Mouse (Mus musculus): ENCODE measurements at regions not wholly inside any gene's neighbourhood (a gene's known extent, or its start where the extent isn't known, plus 50 kb on each side); places are given as distances from the start of the nearest gene placed in this dataset.

GRCm38 (mm10) chr3:51169150-51169925 lies 54.9 kb upstream of the Noct start:
- WGBS = 66% methylated on average over 30 of the region's 30 CpGs
- Histone ChIP-seq H3K4me2 (replicated peaks; ENCODE audit: low read depth) (0 out of 2 replicates have a peak overlapping the region, but pooled peaks have one; percentile 3), H3K9ac (ENCODE audit: low read depth, low read length) (no peak overlapping the region)

GRCm38 (mm10) chr3:51170225-51170852 lies 53.9 kb upstream of the Noct start:
- H3K27me3 ChIP-seq (replicated peaks; ENCODE audit: control insufficient read depth, insufficient read depth, low read length) = no peaks in the 10 kb centered on the region
- H3K9ac ChIP-seq (ENCODE audit: low read depth, low read length) = no peak overlapping the region
- no peaks in the 10 kb centered on the region for H3K4me1 ChIP-seq (replicated peaks; ENCODE audit: control insufficient read depth, insufficient read depth, low read length)
- no peaks in the 10 kb centered on the region for H3K9me3 ChIP-seq (ENCODE audit: control insufficient read depth)
- H3K36me3 ChIP-seq (ENCODE audit: control insufficient read depth, insufficient read depth) = no peaks in the 10 kb centered on the region
- 31% methylated on average over 19 of the region's 19 CpGs for WGBS
- peak; percentile 93 for TF ChIP-seq CTCF (IDR thresholded peaks at IDR 0.05; ENCODE audit: low read depth)
- H3K4me3 ChIP-seq (ENCODE audit: low read depth, low read length) = no peak overlapping the region
- no peak overlapping the region for H3K4me2 ChIP-seq (replicated peaks; ENCODE audit: low read depth)
- no peak overlapping the region for H3K27ac ChIP-seq (ENCODE audit: low read depth, low read length)
- ATAC-seq = no peak

More at GRCm38 (mm10) chr3:51169150-51169925, 54.9 kb upstream of the Noct start:
- Histone ChIP-seq H3K27ac (ENCODE audit: low read depth, low read length) (no peak overlapping the region), H3K4me1 (replicated peaks; ENCODE audit: control insufficient read depth, insufficient read depth, low read length) (no peaks in the 10 kb centered on the region), H3K4me3 (ENCODE audit: low read depth, low read length) (no peak overlapping the region), H3K9me3 (ENCODE audit: control insufficient read depth) (no peaks in the 10 kb centered on the region), H3K36me3 (ENCODE audit: control insufficient read depth, insufficient read depth) (no peaks in the 10 kb centered on the region), H3K27me3 (replicated peaks; ENCODE audit: control insufficient read depth, insufficient read depth, low read length) (no peaks in the 10 kb centered on the region)
- no peak for ATAC-seq
- TF ChIP-seq CTCF (IDR thresholded peaks at IDR 0.05; ENCODE audit: low read depth) = no peak
